Mouse (Mus musculus): ENCODE data around the gene Myo1g. TPM values are rescaled to one million over a fixed set of nuclear protein-coding genes. Genes with fewer than 3 reads are reported as not detected.

Myo1g gene
- 0.43 and 0.53 TPM in 2 replicates for polyA plus RNA-seq (2014; fragmentation: Nextera tagmentation; extraction: Ambion mirVana)

- no peaks in the 10 kb centered on the region for H3K36me3 ChIP-seq (ENCODE audit: control insufficient read depth, insufficient read depth, low read length)
- no peak within 1 kb of the TSS for H3K27ac ChIP-seq (ENCODE audit: low read depth, low read length)
- H3K4me2 ChIP-seq (replicated peaks; ENCODE audit: low read depth, low read length) = no peak within 1 kb of the TSS
- 84% methylated on average over 7 of the region's 7 CpGs for WGBS
- H3K4me1 ChIP-seq (replicated peaks; ENCODE audit: control insufficient read depth, insufficient read depth, low read length) = no peaks in the 10 kb centered on the region
- no peak within 1 kb of the TSS for H3K9ac ChIP-seq (ENCODE audit: low read depth, low read length)
- no peak for DNase-seq (ENCODE audit: low spot score)
- ATAC-seq (ENCODE audit: low FRiP score) = no peak
- H3K4me3 ChIP-seq (ENCODE audit: low read depth, low read length) = no peak within 1 kb of the TSS
- H3K9me3 ChIP-seq (ENCODE audit: control insufficient read depth, low read length) = no peaks in the 10 kb centered on the region
- H3K27me3 ChIP-seq (ENCODE audit: control insufficient read depth, insufficient read depth, low read length) = no peaks in the 10 kb centered on the region
These were observed at the start of gene Myo1g for GRCm38 (mm10) chr11:6520507-6521173. Gene Myo1g, minus strand, starts transcription at chr11:6520965.

GRCm38 (mm10) chr11:6569410-6569777 is 48.6 kb upstream of the Myo1g start:
- Histone ChIP-seq H3K4me2 (replicated peaks; ENCODE audit: low read depth, low read length) (no peak overlapping the region), H3K27ac (ENCODE audit: low read depth, low read length) (peak overlapping the region; percentile 2; the same call in 1 of the 2 replicates), H3K4me3 (ENCODE audit: low read depth, low read length) (no peak overlapping the region), H3K4me1 (replicated peaks; ENCODE audit: control insufficient read depth, insufficient read depth, low read length) (peaks cover 4% of the 10 kb centered on the region; the same call in 1 of the 2 replicates), H3K9me3 (ENCODE audit: control insufficient read depth, low read length) (no peaks in the 10 kb centered on the region), H3K36me3 (ENCODE audit: control insufficient read depth, insufficient read depth, low read length) (no peaks in the 10 kb centered on the region), H3K9ac (ENCODE audit: low read depth, low read length) (no peak overlapping the region), H3K27me3 (ENCODE audit: control insufficient read depth, insufficient read depth, low read length) (no peaks in the 10 kb centered on the region)
- ATAC-seq (ENCODE audit: low FRiP score) = 0 out of 2 replicates have a peak, but pooled peaks have one; percentile 25
- DNase-seq (ENCODE audit: low spot score) = no peak
- 75% methylated on average over 3 of the region's 3 CpGs for WGBS

- Histone ChIP-seq H3K9ac (ENCODE audit: low read depth, low read length) (no peak overlapping the region), H3K36me3 (ENCODE audit: control insufficient read depth, insufficient read depth, low read length) (no peaks in the 10 kb centered on the region), H3K4me3 (ENCODE audit: low read depth, low read length) (no peak overlapping the region), H3K9me3 (ENCODE audit: control insufficient read depth, low read length) (no peaks in the 10 kb centered on the region), H3K4me2 (replicated peaks; ENCODE audit: low read depth, low read length) (no peak overlapping the region), H3K27ac (ENCODE audit: low read depth, low read length) (peak overlapping the region; percentile 2; the same call in 1 of the 2 replicates), H3K27me3 (ENCODE audit: control insufficient read depth, insufficient read depth, low read length) (no peaks in the 10 kb centered on the region), H3K4me1 (replicated peaks; ENCODE audit: control insufficient read depth, insufficient read depth, low read length) (peaks cover 4% of the 10 kb centered on the region; the same call in 1 of the 2 replicates)
- no peak for ATAC-seq (ENCODE audit: low FRiP score)
- DNase-seq (ENCODE audit: low spot score) = peak; percentile 6
- 76% methylated on average over 11 of the region's 11 CpGs for WGBS
These were observed 48.0 kb upstream of the Myo1g start for GRCm38 (mm10) chr11:6568584-6569409.

GRCm38 (mm10) chr11:6567951-6568350 is 47.2 kb upstream of the Myo1g start:
- ATAC-seq (ENCODE audit: low FRiP score) = no peak
- Histone ChIP-seq H3K4me3 (ENCODE audit: low read depth, low read length) (no peak overlapping the region), H3K27me3 (ENCODE audit: control insufficient read depth, insufficient read depth, low read length) (no peaks in the 10 kb centered on the region), H3K9ac (ENCODE audit: low read depth, low read length) (no peak overlapping the region), H3K36me3 (ENCODE audit: control insufficient read depth, insufficient read depth, low read length) (no peaks in the 10 kb centered on the region), H3K9me3 (ENCODE audit: control insufficient read depth, low read length) (no peaks in the 10 kb centered on the region), H3K27ac (ENCODE audit: low read depth, low read length) (no peak overlapping the region), H3K4me2 (replicated peaks; ENCODE audit: low read depth, low read length) (no peak overlapping the region), H3K4me1 (replicated peaks; ENCODE audit: control insufficient read depth, insufficient read depth, low read length) (peaks cover 4% of the 10 kb centered on the region; the same call in 1 of the 2 replicates)
- 91% methylated on average over 8 of the region's 8 CpGs for WGBS
- DNase-seq (ENCODE audit: low spot score) = no peak

GRCm38 (mm10) chr11:6566496-6566895 is 45.7 kb upstream of the Myo1g start:
- H3K9me3 ChIP-seq (ENCODE audit: control insufficient read depth, low read length) = no peaks in the 10 kb centered on the region
- H3K27ac ChIP-seq (ENCODE audit: low read depth, low read length) = no peak overlapping the region
- no peak overlapping the region for H3K9ac ChIP-seq (ENCODE audit: low read depth, low read length)
- DNase-seq (ENCODE audit: low spot score) (no peak), ATAC-seq (ENCODE audit: low FRiP score) (no peak)
- H3K27me3 ChIP-seq (ENCODE audit: control insufficient read depth, insufficient read depth, low read length) = no peaks in the 10 kb centered on the region
- H3K4me2 ChIP-seq (replicated peaks; ENCODE audit: low read depth, low read length) = no peak overlapping the region
- H3K36me3 ChIP-seq (ENCODE audit: control insufficient read depth, insufficient read depth, low read length) = no peaks in the 10 kb centered on the region
- peaks cover 4% of the 10 kb centered on the region; the same call in 1 of the 2 replicates for H3K4me1 ChIP-seq (replicated peaks; ENCODE audit: control insufficient read depth, insufficient read depth, low read length)
- 87% methylated on average over 4 of the region's 4 CpGs for WGBS
- H3K4me3 ChIP-seq (ENCODE audit: low read depth, low read length) = no peak overlapping the region

- DNase-seq (ENCODE audit: low spot score) = no peak
- Histone ChIP-seq H3K36me3 (ENCODE audit: control insufficient read depth, insufficient read depth, low read length) (no peaks in the 10 kb centered on the region), H3K27me3 (ENCODE audit: control insufficient read depth, insufficient read depth, low read length) (no peaks in the 10 kb centered on the region), H3K27ac (ENCODE audit: low read depth, low read length) (no peak overlapping the region), H3K4me2 (replicated peaks; ENCODE audit: low read depth, low read length) (no peak overlapping the region), H3K4me1 (replicated peaks; ENCODE audit: control insufficient read depth, insufficient read depth, low read length) (no peaks in the 10 kb centered on the region), H3K9me3 (ENCODE audit: control insufficient read depth, low read length) (no peaks in the 10 kb centered on the region), H3K9ac (ENCODE audit: low read depth, low read length) (no peak overlapping the region), H3K4me3 (ENCODE audit: low read depth, low read length) (no peak overlapping the region)
- ATAC-seq (ENCODE audit: low FRiP score) = no peak
- 96% methylated on average over 4 of the region's 4 CpGs for WGBS
These were observed 42.4 kb upstream of the Myo1g start for GRCm38 (mm10) chr11:6563201-6563600.

GRCm38 (mm10) chr11:6562359-6562758 is 41.6 kb upstream of the Myo1g start:
- Histone ChIP-seq H3K9ac (ENCODE audit: low read depth, low read length) (no peak overlapping the region), H3K36me3 (ENCODE audit: control insufficient read depth, insufficient read depth, low read length) (no peaks in the 10 kb centered on the region), H3K4me3 (ENCODE audit: low read depth, low read length) (no peak overlapping the region), H3K27ac (ENCODE audit: low read depth, low read length) (no peak overlapping the region), H3K4me1 (replicated peaks; ENCODE audit: control insufficient read depth, insufficient read depth, low read length) (no peaks in the 10 kb centered on the region), H3K4me2 (replicated peaks; ENCODE audit: low read depth, low read length) (no peak overlapping the region), H3K9me3 (ENCODE audit: control insufficient read depth, low read length) (no peaks in the 10 kb centered on the region), H3K27me3 (ENCODE audit: control insufficient read depth, insufficient read depth, low read length) (no peaks in the 10 kb centered on the region)
- ATAC-seq (ENCODE audit: low FRiP score) (no peak), DNase-seq (ENCODE audit: low spot score) (no peak)
- WGBS = 89% methylated on average over 6 of the region's 6 CpGs

- WGBS = 82% methylated on average over 4 of the region's 4 CpGs
- no peak overlapping the region for H3K4me2 ChIP-seq (replicated peaks; ENCODE audit: low read depth, low read length)
- DNase-seq (ENCODE audit: low spot score) (no peak), ATAC-seq (ENCODE audit: low FRiP score) (no peak)
- H3K4me1 ChIP-seq (replicated peaks; ENCODE audit: control insufficient read depth, insufficient read depth, low read length) = no peaks in the 10 kb centered on the region
- no peaks in the 10 kb centered on the region for H3K9me3 ChIP-seq (ENCODE audit: control insufficient read depth, low read length)
- H3K4me3 ChIP-seq (ENCODE audit: low read depth, low read length) = no peak overlapping the region
- H3K27me3 ChIP-seq (ENCODE audit: control insufficient read depth, insufficient read depth, low read length) = no peaks in the 10 kb centered on the region
- H3K27ac ChIP-seq (ENCODE audit: low read depth, low read length) = no peak overlapping the region
- H3K36me3 ChIP-seq (ENCODE audit: control insufficient read depth, insufficient read depth, low read length) = no peaks in the 10 kb centered on the region
- H3K9ac ChIP-seq (ENCODE audit: low read depth, low read length) = no peak overlapping the region
These were observed 40.7 kb upstream of the Myo1g start for GRCm38 (mm10) chr11:6561474-6561873.

Measured in hindbrain, embryonic 11.5 days (tissue).